Mouse (Mus musculus): ENCODE results near the gene Vps25.

Vps25 gene

GRCm38 (mm10) chr11:101253613-101254389, at the start of gene Vps25:
TSS of gene Vps25 (plus strand) at chr11:101253707.
- peak; percentile 69 to 79 for DNase-seq (ENCODE audit: low spot score in 2 of 2)

- no peak for DNase-seq (ENCODE audit: low spot score in 2 of 2)
These were observed 41.5 kb upstream of the Vps25 start for GRCm38 (mm10) chr11:101211970-101212369.

- no peak for DNase-seq (ENCODE audit: low spot score in 2 of 2)
These were observed 36.6 kb upstream of the Vps25 start for GRCm38 (mm10) chr11:101216936-101217335.

GRCm38 (mm10) chr11:101218436-101219055, 35.0 kb upstream of the Vps25 start:
- DNase-seq (ENCODE audit: low spot score in 2 of 2), result no peak

GRCm38 (mm10) chr11:101220853-101221252, 32.7 kb upstream of the Vps25 start:
- no peak for DNase-seq (ENCODE audit: low spot score in 2 of 2)

- DNase-seq (ENCODE audit: low spot score in 2 of 2), result no peak
These were observed 32.1 kb upstream of the Vps25 start for GRCm38 (mm10) chr11:101221306-101221986.

- no peak for DNase-seq (ENCODE audit: low spot score in 2 of 2)
These were observed 29.2 kb upstream of the Vps25 start for GRCm38 (mm10) chr11:101224337-101224736.

GRCm38 (mm10) chr11:101225331-101226064, 28.0 kb upstream of the Vps25 start:
- no peak for DNase-seq (ENCODE audit: low spot score in 2 of 2)

GRCm38 (mm10) chr11:101226065-101226701, 27.3 kb upstream of the Vps25 start, which contains the start of gene Ezh1:
TSS of gene Ezh1 (minus strand) at chr11:101226463.
- DNase-seq (ENCODE audit: low spot score in 2 of 2), result peak; percentile 81 to 82

GRCm38 (mm10) chr11:101229361-101229900, 24.1 kb upstream of the Vps25 start:
- no peak for DNase-seq (ENCODE audit: low spot score in 2 of 2)

GRCm38 (mm10) chr11:101230061-101230511, 23.4 kb upstream of the Vps25 start:
- DNase-seq (ENCODE audit: low spot score in 2 of 2), result no peak

- no peak for DNase-seq (ENCODE audit: low spot score in 2 of 2)
These were observed 23.0 kb upstream of the Vps25 start for GRCm38 (mm10) chr11:101230526-101230925.

- DNase-seq (ENCODE audit: low spot score in 2 of 2), result peak in 1 of 2 experiments; percentile 31
These were observed 22.3 kb upstream of the Vps25 start for GRCm38 (mm10) chr11:101230991-101231871.

- DNase-seq (ENCODE audit: low spot score in 2 of 2), result no peak
These were observed 21.3 kb upstream of the Vps25 start for GRCm38 (mm10) chr11:101232010-101232839.

GRCm38 (mm10) chr11:101233240-101233639, 20.3 kb upstream of the Vps25 start:
- DNase-seq (ENCODE audit: low spot score in 2 of 2), result no peak

- DNase-seq (ENCODE audit: low spot score in 2 of 2), result no peak
These were observed 19.4 kb upstream of the Vps25 start for GRCm38 (mm10) chr11:101234124-101234523.

- no peak for DNase-seq (ENCODE audit: low spot score in 2 of 2)
These were observed 18.1 kb upstream of the Vps25 start for GRCm38 (mm10) chr11:101235429-101235828.

- no peak for DNase-seq (ENCODE audit: low spot score in 2 of 2)
These were observed 16.7 kb upstream of the Vps25 start for GRCm38 (mm10) chr11:101236782-101237181.

GRCm38 (mm10) chr11:101238071-101238647, 15.3 kb upstream of the Vps25 start:
- no peak for DNase-seq (ENCODE audit: low spot score in 2 of 2)
